In the genomic region with DNA sequence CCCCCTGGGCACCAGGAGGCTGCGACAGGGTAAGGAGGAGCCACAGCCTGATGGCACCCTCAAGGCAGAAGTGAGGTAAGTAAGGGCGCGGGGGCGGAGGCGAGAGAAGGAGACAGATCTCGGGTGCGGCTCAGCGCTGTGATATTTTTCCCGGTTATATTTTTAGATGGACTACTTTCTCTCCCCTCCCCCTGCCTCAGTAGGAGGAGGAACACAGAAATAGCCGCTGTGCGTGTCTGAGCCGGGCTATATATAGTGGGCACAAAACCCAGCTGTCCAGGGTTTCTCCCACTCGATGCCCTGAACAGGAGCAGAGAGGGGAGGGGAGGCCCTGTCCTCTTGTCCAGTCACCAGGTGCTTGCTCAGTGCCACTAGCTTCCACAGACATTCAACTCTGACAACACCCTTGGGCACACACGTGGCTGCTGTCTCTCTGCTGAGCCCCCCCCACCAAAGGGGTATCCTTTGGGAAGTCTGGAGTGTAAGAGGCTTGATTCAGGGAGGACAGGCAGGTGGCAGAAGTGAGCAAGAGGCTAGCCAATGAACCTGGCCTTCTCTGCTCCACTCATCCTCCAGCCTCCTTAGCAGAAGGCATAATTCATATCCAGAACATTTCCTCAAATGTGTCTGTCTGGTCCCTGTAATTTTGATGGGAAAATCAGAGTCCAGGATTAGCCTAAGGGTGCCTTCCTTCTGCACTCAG, we compare ENCODE assay signal across 9 mouse cellular contexts.
DNase-seq lines count a peak whose midpoint lies in the region; ATAC-seq and TF ChIP-seq lines count a peak whose summit lies in the region.
"Had no signal": no experiment of that assay in that cellular context is flagged by ENCODE, and none has a peak within 500 bp of the region (broad histone marks: within the 10 kb centered on the region; RNA-seq: fewer than 3 reads in every experiment).

No protein-coding gene starts in this region.

- H3K4me3 ChIP-seq in limb, embryonic 14.5 days (replicated peaks; ENCODE audit: low read length), result no peak overlapping the region
- no peak overlapping the region for H3K4me3 ChIP-seq in liver, embryonic 11.5 days (ENCODE audit: low read depth, low read length)
- no peak overlapping the region for H3K4me3 ChIP-seq in lung, adult 2 months (replicated peaks; ENCODE audit: extremely low read depth, low read depth, low read length)
- H3K4me3 ChIP-seq: hindbrain, embryonic 12.5 days had no signal

- no peaks in the 10 kb centered on the region for H3K4me1 ChIP-seq in limb, embryonic 14.5 days (ENCODE audit: control insufficient read depth, insufficient read depth, low read length)
- H3K4me1 ChIP-seq in liver, embryonic 11.5 days (replicated peaks; ENCODE audit: control insufficient read depth, insufficient read depth, low read length), result no peaks in the 10 kb centered on the region
- H3K4me1 ChIP-seq in lung, adult 2 months (ENCODE audit: control insufficient read depth, insufficient read depth, low read length), result no peaks in the 10 kb centered on the region

- H3K36me3 ChIP-seq in limb, embryonic 14.5 days (ENCODE audit: control insufficient read depth, insufficient read depth, low read length), result no peaks in the 10 kb centered on the region
- H3K36me3 ChIP-seq in liver, embryonic 11.5 days (ENCODE audit: control insufficient read depth, insufficient read depth, low read length), result no peaks in the 10 kb centered on the region
- H3K36me3 ChIP-seq: hindbrain, embryonic 12.5 days had no signal

- H3K27me3 ChIP-seq in limb, embryonic 14.5 days (ENCODE audit: control insufficient read depth, insufficient read depth, low read length), result no peaks in the 10 kb centered on the region
- H3K27me3 ChIP-seq in liver, embryonic 11.5 days (replicated peaks; ENCODE audit: control insufficient read depth, insufficient read depth, low read length), result no peaks in the 10 kb centered on the region
- H3K27me3 ChIP-seq: hindbrain, embryonic 12.5 days had no signal

- H3K4me2 ChIP-seq in limb, embryonic 14.5 days (replicated peaks; ENCODE audit: low read depth, low read length, severe bottlenecking), result no peak overlapping the region
- no peak overlapping the region for H3K4me2 ChIP-seq in liver, embryonic 11.5 days
- H3K4me2 ChIP-seq: hindbrain, embryonic 12.5 days had no signal

- intact Hi-C loops in heart, postnatal 25 days (cut with DNase I), result no loop called here
- intact Hi-C loops in heart, postnatal 36 days (cut with DNase I), result no loop called here

- no peak overlapping the region for H3K27ac ChIP-seq in limb, embryonic 14.5 days (replicated peaks; ENCODE audit: low read depth, low read length)
- no peak overlapping the region for H3K27ac ChIP-seq in liver, embryonic 11.5 days (ENCODE audit: low read depth, low read length)
- H3K27ac ChIP-seq: hindbrain, embryonic 12.5 days had no signal

- ATAC-seq in limb, embryonic 14.5 days (ENCODE audit: low FRiP score, low read depth), result 0 out of 2 replicates have a peak, but pooled peaks have one; percentile 37
- ATAC-seq in liver, embryonic 11.5 days (replicated peaks; ENCODE audit: low FRiP score), result no peak

- peak; percentile 92 for DNase-seq in heart, adult 11 months
- no peak for DNase-seq in heart, postnatal 25 days (ENCODE audit: low spot score)
- peak; percentile 81 to 89 for DNase-seq in frontal cortex, postnatal 14 days (ENCODE audit: low spot score in 2 of 2)
- peak; percentile 6 to 14 for DNase-seq in heart, postnatal 36 days
- no peak for DNase-seq in limb, embryonic 14.5 days (ENCODE audit: low spot score)
- no peak for DNase-seq in liver, embryonic 11.5 days (ENCODE audit: low spot score)
- no peak for DNase-seq in spleen, adult 12 weeks (ENCODE audit: low spot score)
- DNase-seq in lung, adult 2 months, result no peak

- 72% methylated on average over 13 of the region's 14 CpGs for WGBS in limb, embryonic 14.5 days
- 63% methylated on average over 14 of the region's 14 CpGs for WGBS in liver, embryonic 11.5 days
- 65% methylated on average over 14 of the region's 14 CpGs for WGBS in lung, adult 2 months

- no peaks in the 10 kb centered on the region for H3K9me3 ChIP-seq in limb, embryonic 14.5 days (ENCODE audit: control insufficient read depth, low read length)
- no peaks in the 10 kb centered on the region for H3K9me3 ChIP-seq in liver, embryonic 11.5 days (ENCODE audit: control insufficient read depth, low read length)
- H3K9me3 ChIP-seq: hindbrain, embryonic 12.5 days had no signal

- TF ChIP-seq POLR2A in limb, embryonic 14.5 days (IDR thresholded peaks at IDR 0.05; ENCODE audit: borderline replicate concordance, extremely low read depth, insufficient read depth, insufficient read length), result no peak
- TF ChIP-seq POLR2A in lung, adult 2 months (IDR thresholded peaks at IDR 0.05; ENCODE audit: borderline replicate concordance, extremely low read depth, low read depth, low read length), result no peak

- TF ChIP-seq CTCF in lung, adult 2 months (IDR thresholded peaks at IDR 0.05; ENCODE audit: insufficient read depth, low read length), result no peak

- no peak overlapping the region for H3K9ac ChIP-seq in limb, embryonic 14.5 days (ENCODE audit: low read depth, low read length, severe bottlenecking)
- H3K9ac ChIP-seq in liver, embryonic 11.5 days (ENCODE audit: low read depth, low read length), result no peak overlapping the region
- H3K9ac ChIP-seq: hindbrain, embryonic 12.5 days had no signal

Comparison
In these comparisons a context has a peak if more than half of its experiments do, and no peak if none do; other contexts are left out.
1. DNase-seq: peak in heart, adult 11 months (single experiment), frontal cortex, postnatal 14 days (2 of 2) and heart, postnatal 36 days (2 of 2); none in heart, postnatal 25 days (single experiment), limb, embryonic 14.5 days (single experiment), liver, embryonic 11.5 days (single experiment), spleen, adult 12 weeks (single experiment) and lung, adult 2 months (single experiment).